Mouse (Mus musculus) embryonic fibroblast, embryonic 13.5 days (primary cell): ENCODE results near the gene Pipox.

Experiments
- CTCF ChIP-seq: IDR thresholded peaks from 2 replicates; pipeline ENCODE4 v1.5.1; 2011; ENCODE audit warnings: mild to moderate bottlenecking, control low read depth, low read length, moderate library complexity, borderline replicate concordance; ENCODE audit not compliant: insufficient read depth
- POLR2A ChIP-seq: IDR thresholded peaks from 2 replicates; pipeline ENCODE4 v1.6.1; 2011; ENCODE audit warnings: low read depth, mild to moderate bottlenecking, control low read depth, low read length, moderate library complexity

DNA sequence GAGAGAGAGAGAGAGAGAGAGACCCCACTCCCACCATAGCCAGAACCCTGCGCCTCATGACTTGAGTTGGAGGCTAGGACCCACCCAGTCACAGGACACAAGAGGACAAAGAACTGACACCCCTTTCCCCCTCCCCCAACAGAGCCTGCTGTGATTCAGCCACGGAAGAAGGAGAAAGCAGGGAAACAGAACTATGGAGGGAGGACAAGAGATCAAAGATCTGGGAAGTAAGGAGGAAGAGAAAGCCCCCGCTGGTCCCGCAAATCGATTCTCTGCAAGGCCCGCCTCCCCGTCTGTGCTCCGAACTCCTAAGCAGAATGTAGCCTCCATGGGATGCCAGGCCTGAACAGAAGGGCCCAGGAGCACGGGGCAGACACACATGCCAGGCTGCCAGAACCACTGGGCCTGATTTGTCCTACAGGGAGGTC lies 12.9 kb upstream of the Pipox start:
- TF ChIP-seq CTCF (no peak), POLR2A (no peak)
